Mouse (Mus musculus) testis, adult 2 months (tissue): ENCODE data around the gene Kcnj4.

ENCODE experiments used
- CTCF ChIP-seq: fragments of 200-500 bp; IDR thresholded peaks from 2 replicates; pipeline ENCODE4 v1.5.1; 2012; ENCODE audit warnings: low read depth, mild to moderate bottlenecking, inconsistent platforms, low read length, moderate library complexity; ENCODE audit not compliant: control insufficient read depth, insufficient read depth, insufficient replicate concordance
- POLR2A ChIP-seq: fragments of 200-500 bp; IDR thresholded peaks from 2 replicates; pipeline ENCODE4 v1.6.1; 2012; ENCODE audit warnings: low read depth, mild to moderate bottlenecking, inconsistent platforms, low read length, moderate library complexity; ENCODE audit not compliant: control insufficient read depth

DNA sequence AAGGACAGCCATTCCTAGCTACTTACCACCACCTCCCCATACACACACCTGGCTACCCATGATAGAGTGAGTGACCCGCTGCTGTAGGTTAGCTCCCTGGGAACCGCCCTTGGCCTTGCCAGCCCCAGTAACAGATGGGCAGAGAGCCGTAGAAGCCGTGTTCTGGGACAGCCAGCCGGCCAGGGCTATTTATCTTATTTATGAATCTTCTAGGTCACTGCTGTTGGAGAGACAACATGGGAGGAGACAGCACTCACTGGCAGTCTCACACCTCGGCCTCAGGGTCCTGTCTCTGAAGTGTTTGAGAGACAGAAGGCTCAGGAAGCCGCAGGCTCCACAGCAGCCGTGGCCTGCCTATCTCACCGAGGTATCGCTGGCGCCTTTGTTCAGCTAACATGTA is 15.6 kb downstream of the Kcnj4 start:
- TF ChIP-seq CTCF (no peak), POLR2A (no peak)
